Mouse (Mus musculus) cortical plate, adult 2 months (tissue): ENCODE data around the gene Gm9903.

Experiments used
- CTCF ChIP-seq: fragments of 200-500 bp; IDR thresholded peaks from 2 replicates; pipeline ENCODE4 v1.5.1; 2011; ENCODE audit warnings: mild to moderate bottlenecking, control low read depth, low read length; ENCODE audit not compliant: insufficient read depth; ENCODE audit errors: extremely low read depth
- POLR2A ChIP-seq: fragments of 200-500 bp; IDR thresholded peaks from 2 replicates; pipeline ENCODE4 v1.6.1; 2011; ENCODE audit warnings: mild to moderate bottlenecking, low read length, control low read depth; ENCODE audit not compliant: insufficient read depth; ENCODE audit errors: extremely low read depth

DNA sequence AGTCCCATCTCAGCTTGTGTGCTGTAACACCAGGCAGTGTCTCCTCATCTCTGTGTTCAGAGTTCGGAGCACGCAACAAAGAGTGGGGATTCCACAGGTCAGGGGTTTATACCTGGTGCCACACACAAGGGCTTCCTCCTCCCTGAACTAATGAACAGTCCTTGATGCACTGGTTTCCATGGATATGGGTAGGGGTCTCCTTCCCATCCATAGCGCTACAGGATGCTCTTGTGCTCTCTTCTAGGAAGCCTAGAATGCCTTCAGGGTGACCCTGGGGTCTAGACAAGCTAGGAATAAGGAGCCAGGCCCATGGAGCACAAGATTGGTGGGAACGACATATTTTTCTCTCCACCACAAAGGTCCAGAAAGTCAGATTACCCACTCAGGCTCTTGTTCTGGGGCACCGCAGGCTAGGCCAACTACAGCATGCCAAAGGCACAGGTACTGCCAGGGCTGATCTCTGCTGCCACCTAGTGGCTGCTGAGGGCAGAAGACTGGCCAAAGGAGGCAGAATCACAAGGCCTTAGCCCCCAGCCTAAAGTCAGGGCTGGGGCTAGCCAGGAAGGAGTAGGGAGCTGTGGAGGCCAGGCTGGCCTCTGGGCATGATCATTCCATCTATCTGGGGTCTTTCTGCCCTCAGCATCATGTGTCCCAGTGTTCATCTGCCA is 40.4 kb upstream of the Gm9903 start:
- peak; percentile 96 for TF ChIP-seq CTCF
- no peak for TF ChIP-seq POLR2A
